Mouse (Mus musculus): ENCODE data around the gene Gls2.
"Not testable (repeated sequence)": the region's sequence is repeated elsewhere in the genome, so short reads cannot be mapped to it uniquely, and the experiment has no call there.

The Gls2 gene

GRCm38 (mm10) chr10:128194024-128194550, at the start of gene Gls2:
TSS of gene Gls2 (plus strand) at chr10:128194457.
- peak; percentile 95 for DNase-seq (ENCODE audit: low spot score)

DNA sequence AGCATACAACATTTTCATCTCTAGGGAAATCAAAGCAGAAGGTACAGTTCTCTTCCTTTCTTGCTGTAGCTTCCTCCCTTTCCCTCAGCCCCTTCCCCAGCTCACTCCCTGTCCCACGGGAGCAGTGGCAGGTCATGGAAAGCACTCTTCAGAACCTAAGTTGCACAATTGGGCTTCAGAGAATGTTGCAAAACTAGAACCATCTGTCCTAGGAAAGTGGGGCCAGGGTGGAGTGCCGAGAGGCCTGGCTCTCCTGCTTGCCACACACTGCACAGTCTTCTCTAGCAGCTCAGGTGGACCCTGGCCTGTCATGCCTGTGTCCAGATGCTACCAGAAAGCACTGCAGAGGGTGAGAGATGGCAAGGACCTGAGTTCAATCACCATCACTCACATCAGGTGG, 49.3 kb upstream of the Gls2 start:
- no peak for DNase-seq (ENCODE audit: low spot score)

- no peak for DNase-seq (ENCODE audit: low spot score)
Observed at GRCm38 (mm10) chr10:128148789-128149365, 45.4 kb upstream of the Gls2 start.

- DNase-seq (ENCODE audit: low spot score): peak; percentile 79
Observed at GRCm38 (mm10) chr10:128149592-128149991, 44.7 kb upstream of the Gls2 start.

DNA sequence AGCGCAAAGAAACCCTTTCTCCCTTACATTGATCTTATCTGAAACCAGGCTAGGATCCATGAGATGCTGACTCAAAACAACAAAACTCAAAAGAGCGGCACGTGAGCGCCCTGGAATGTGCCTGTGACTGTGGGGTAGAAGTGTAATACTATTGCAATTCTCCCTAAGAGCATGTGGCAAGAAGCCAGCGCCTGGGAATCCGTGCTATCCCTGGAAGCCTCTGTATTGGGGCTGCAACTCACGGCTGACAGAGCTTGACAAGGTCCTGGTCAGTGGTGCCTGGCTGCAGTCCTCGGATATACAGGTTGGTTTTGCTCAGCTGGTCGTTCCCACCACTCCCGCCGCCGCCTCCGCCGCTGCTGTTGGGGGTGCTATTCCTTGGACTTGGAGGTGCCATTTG, 43.3 kb upstream of the Gls2 start:
- peak; percentile 48 for DNase-seq (ENCODE audit: low spot score)

DNA sequence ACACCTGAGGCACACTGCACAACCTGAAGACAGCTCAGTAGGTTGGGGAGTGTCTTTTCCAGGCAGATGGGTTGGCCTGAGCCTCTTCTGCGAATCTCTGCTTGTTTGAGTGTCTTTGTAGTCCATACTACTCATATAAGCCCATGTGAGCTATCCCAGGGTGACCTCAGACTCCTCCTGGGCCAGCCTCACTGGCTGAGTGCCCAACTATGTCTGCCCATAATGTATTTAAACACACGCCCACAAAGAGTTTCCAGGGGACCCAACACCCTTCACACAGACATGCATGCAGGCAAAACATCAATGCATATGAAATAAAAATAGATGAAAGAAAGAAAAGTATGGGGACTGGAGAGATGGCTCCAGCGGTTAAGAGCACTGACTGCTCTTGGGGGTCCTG, 40.3 kb upstream of the Gls2 start:
- DNase-seq (ENCODE audit: low spot score): no peak

DNA sequence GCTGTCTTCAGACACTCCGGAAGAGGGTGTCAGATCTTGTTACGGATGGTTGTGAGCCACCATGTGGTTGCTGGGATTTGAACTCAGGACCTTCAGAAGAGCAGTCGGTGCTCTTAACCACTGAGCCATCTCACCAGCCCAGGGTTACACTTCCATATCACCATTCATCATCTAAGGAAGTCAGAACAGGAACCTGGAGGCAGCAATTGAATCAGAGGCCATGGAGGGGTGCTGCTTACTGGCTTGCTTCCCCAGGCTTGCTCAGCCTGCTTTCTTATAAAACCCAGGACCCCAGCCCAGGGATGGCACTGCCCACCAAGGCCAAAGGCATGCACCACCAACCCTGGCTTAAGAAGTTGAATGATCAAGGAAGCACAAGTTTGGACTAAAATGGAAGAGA, 28.5 kb upstream of the Gls2 start:
- DNase-seq (ENCODE audit: low spot score): not testable (repeated sequence)

DNA sequence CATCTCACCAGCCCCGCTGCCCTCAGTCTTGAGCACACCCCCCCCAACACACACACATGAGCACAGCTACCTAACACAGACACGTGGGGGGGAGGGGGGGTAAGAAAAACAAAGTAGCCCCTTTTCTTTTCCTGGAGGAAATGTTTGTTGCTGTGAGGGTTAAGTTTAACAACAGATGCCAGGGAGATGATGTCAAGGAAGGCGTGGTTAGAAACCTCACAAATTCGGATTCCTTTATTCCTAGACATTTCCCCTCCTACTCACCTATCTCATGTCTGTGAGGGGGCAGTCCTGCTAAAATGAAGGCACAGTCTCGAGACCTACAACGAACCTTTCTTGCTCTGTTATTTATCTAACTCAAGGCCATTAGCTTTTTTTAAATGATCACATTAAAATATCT, 27.2 kb upstream of the Gls2 start:
- no peak for DNase-seq (ENCODE audit: low spot score)

GRCm38 (mm10) chr10:128171348-128171747, 22.9 kb upstream of the Gls2 start:
- DNase-seq (ENCODE audit: low spot score): not testable (repeated sequence)

DNA sequence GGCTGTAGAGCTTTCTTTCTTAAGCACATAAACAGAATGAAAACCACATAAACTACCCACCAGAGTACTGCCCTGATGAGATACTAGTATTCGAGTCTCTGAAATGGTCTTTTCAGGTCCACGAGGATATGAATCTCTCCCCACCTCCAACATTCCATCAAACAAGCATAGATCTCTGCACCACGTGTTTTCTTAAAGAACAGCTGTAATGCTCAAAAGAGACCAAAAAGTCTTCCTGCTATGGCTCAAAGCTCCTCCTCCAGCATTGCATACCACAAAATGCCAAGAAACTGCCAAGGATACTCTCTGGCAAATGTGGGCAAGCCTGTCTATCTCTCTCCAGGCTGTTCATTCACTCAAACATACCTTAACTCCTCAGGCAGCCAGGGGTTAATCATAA, 19.0 kb upstream of the Gls2 start:
- no peak for DNase-seq (ENCODE audit: low spot score)

- DNase-seq (ENCODE audit: low spot score): peak; percentile 56
Observed at GRCm38 (mm10) chr10:128175996-128176755, 18.1 kb upstream of the Gls2 start.

DNA sequence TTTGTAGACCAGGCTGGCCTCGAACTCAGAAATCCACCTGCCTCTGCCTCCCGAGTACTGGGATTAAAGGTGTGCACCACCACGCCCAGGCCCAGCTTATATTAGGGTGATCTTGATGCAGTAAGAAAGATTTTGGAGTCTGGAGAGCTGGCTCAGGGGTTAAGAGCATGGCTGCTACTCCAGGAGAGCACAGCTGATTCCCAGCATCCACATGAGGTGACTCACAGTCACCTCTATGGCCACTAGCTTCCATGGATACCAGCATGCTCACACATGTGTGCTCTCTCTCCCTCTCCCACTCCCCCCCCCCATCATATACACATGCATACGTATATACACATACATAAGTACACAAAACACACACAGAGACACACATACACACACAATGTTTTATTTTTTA, 16.9 kb upstream of the Gls2 start:
- no peak for DNase-seq (ENCODE audit: low spot score)

- peak; percentile 25 for DNase-seq (ENCODE audit: low spot score)
Observed at GRCm38 (mm10) chr10:128179989-128180388, 14.3 kb upstream of the Gls2 start, which contains the start of gene Rbms2. TSS of gene Rbms2 (minus strand) at chr10:128180297.

DNA sequence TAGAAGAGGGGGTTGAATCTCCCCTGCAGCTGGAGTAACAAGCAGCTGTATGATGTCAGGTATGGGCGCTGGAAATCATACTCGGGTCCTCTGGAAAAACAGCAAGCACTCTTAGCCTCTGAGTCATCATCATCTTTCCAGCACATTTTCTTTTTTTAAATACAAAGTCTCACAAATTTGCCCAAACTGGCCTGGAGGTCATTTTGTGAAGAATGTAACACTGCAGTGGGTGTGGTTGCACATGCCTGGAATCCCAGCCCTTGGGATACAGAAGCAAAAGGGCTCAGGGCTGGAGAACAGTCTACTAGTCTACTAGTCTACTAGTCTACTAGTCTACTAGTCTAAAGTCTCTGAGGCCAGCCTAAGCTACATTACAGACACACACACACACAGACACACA, 10.0 kb upstream of the Gls2 start:
- no peak for DNase-seq (ENCODE audit: low spot score)

GRCm38 (mm10) chr10:128185277-128185940, 8.8 kb upstream of the Gls2 start:
- no peak for DNase-seq (ENCODE audit: low spot score)

DNA sequence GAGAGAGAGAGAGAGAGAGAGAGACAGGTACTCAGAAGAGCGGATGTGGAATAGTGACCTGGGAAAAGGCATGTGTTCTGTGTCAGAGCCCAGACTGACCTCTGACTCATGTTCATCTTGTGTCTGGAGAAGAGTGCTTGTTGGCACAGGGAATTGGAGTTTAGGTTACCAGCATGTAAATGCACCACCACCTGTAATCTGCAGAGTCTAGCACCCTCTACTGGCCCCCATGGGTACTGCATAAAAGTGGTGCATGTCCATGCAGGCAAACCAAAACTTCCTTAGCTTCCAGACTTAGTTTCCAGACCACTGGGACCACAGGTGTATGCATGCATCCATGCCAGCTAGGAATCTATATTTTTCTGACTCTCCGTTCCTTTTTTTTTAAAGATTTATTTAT, 8.3 kb upstream of the Gls2 start:
- peak; percentile 76 for DNase-seq (ENCODE audit: low spot score)

DNA sequence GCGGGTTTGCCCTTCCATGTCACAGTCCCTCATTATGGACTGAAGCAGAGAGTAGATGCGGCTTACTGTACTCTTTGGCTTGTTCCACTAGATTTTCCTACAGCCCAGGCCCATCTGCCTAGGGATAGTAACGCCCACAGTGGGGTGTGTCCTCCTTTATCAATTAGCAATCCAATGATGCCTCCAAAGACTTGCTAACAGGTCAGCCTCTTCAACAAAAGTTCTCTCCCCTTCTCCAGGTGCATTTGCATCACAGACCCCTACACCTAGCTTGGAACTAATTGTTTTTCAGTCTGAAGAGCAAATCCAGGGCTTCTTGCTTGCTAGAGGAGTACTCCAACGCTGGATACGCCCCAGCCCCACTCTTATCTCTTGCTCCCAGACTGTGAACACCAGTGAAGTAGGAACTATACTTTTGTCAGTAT, 7.1 kb upstream of the Gls2 start:
- DNase-seq (ENCODE audit: low spot score): no peak

DNA sequence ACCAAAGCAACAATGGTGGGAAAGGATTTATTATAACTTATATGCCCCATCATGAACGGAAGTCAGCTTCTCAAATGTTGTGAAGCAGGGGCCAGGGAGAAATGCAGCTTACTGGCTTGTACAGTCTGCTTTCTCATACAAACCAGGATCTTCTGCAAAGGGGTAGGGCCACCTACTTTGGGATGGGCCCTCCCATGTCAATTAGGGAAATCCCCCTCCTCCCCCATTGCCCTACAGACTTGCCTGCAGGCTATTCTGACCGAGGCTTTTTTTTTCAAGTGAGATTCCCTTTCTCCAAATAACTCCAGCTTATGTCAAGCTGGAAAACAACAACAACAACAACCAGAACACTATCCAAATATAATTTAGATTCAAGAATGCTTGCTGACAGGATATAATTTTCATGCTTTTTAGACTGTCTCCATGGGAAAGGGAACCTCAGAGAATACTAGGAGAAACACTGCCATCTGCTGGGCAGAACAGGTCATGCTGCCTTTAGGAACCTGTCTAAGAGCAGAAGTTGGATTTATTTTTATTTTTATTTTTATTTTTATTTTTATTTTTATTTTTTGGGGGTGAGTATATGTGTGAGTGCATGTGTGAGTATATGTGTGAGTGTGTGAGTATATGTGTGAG, 5.9 kb upstream of the Gls2 start:
- peak; percentile 58 for DNase-seq (ENCODE audit: low spot score)

- DNase-seq (ENCODE audit: low spot score): no peak
Observed at GRCm38 (mm10) chr10:128191472-128191871, 2.8 kb upstream of the Gls2 start.

DNA sequence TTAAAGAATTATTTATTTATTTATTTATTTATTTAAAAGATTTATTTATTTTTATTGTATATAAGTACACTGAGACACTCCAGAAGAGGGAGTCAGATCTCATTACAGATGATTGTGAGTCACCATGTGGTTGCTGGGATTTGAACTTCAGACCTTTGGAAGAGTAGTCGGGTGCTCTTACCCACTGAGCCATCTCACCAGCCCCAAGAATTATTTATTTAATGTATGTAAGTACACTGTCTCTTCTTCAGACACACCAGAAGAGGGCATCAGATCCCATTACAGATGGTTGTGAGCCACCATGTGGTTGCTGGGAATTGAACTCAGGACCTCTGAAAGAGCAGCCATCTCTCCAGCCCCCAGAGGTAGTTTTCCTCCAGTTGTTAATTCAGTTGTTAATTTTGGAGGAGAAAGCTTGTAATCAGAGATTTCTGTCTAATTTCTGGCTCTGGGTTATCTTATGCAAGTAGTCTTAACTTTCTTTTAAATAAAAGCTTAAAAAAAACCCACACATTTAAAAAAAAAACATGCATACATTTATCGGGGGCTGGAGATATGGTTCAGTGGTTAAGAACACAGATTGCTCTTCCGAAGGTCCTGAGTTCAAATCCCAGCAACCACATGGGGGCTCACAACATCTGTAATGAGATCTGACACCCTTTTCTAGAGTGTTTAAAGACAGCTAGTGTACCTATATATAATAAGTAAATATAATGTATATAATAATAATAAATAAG, 2.1 kb upstream of the Gls2 start:
- not testable (repeated sequence) for DNase-seq (ENCODE audit: low spot score)

- DNase-seq (ENCODE audit: low spot score): no peak
Observed at GRCm38 (mm10) chr10:128193113-128193512, 1.1 kb upstream of the Gls2 start.
